Mouse (Mus musculus): ENCODE measurements around the gene Slc25a47.

GRCm38 (mm10) chr12:108894432-108894816 lies 58.6 kb downstream of the Slc25a47 start:
- TF ChIP-seq POLR2A (IDR thresholded peaks at IDR 0.05; ENCODE audit: low read depth, low read length) (no peak; the same call in 1 of the 2 replicates), CTCF (IDR thresholded peaks at IDR 0.05; ENCODE audit: borderline replicate concordance, insufficient read depth, low read length) (no peak)

Data from embryonic fibroblast, embryonic 13.5 days (primary cell).